Mouse (Mus musculus): Measurements from ENCODE around the gene Grin2b. TPM values are rescaled to one million over a fixed set of nuclear protein-coding genes. Genes with fewer than 3 reads are reported as not detected.

Grin2b gene
- polyA plus RNA-seq, 1 experiment from 2014 or later: 81.3 TPM

GRCm38 (mm10) chr6:136079991-136080734, 93.1 kb downstream of the Grin2b start:
- no peaks in the 10 kb centered on the region for H3K27me3 ChIP-seq (replicated peaks)
- H3K36me3 ChIP-seq (replicated peaks): no peaks in the 10 kb centered on the region
- no peaks in the 10 kb centered on the region for H3K9me3 ChIP-seq
- H3K4me3 ChIP-seq: no peak overlapping the region
- ATAC-seq (replicated peaks): peak; percentile 66; the same call in 1 of the 2 replicates
- H3K9ac ChIP-seq: no peak overlapping the region
- peak overlapping the region; percentile 66 for H3K27ac ChIP-seq
- 49% methylated on average over 17 of the region's 17 CpGs for WGBS
- peaks cover 14% of the 10 kb centered on the region for H3K4me1 ChIP-seq
- no peak overlapping the region for H3K4me2 ChIP-seq

GRCm38 (mm10) chr6:136072326-136073054, 100.8 kb downstream of the Grin2b start:
- WGBS: 84% methylated on average over 13 of the region's 13 CpGs
- no peak overlapping the region for H3K27ac ChIP-seq

GRCm38 (mm10) chr6:136070101-136070500, 103.2 kb downstream of the Grin2b start:
- Histone ChIP-seq H3K4me1 (no peaks in the 10 kb centered on the region), H3K27ac (no peak overlapping the region), H3K9me3 (no peaks in the 10 kb centered on the region), H3K9ac (no peak overlapping the region), H3K27me3 (replicated peaks) (no peaks in the 10 kb centered on the region), H3K4me2 (no peak overlapping the region), H3K4me3 (no peak overlapping the region), H3K36me3 (replicated peaks) (no peaks in the 10 kb centered on the region)
- ATAC-seq (replicated peaks): no peak
- WGBS: 86% methylated on average over 7 of the region's 7 CpGs

More at GRCm38 (mm10) chr6:136072326-136073054, 100.8 kb downstream of the Grin2b start:
- H3K9me3 ChIP-seq: no peaks in the 10 kb centered on the region
- no peaks in the 10 kb centered on the region for H3K4me1 ChIP-seq
- no peak overlapping the region for H3K9ac ChIP-seq
- no peaks in the 10 kb centered on the region for H3K36me3 ChIP-seq (replicated peaks)
- H3K4me2 ChIP-seq: no peak overlapping the region
- no peaks in the 10 kb centered on the region for H3K27me3 ChIP-seq (replicated peaks)
- ATAC-seq (replicated peaks): no peak
- H3K4me3 ChIP-seq: no peak overlapping the region

- H3K27me3 ChIP-seq (replicated peaks): no peaks in the 10 kb centered on the region
Observed at GRCm38 (mm10) chr6:136053346-136053745, 120.0 kb downstream of the Grin2b start.

GRCm38 (mm10) chr6:136050346-136050745, 123.0 kb downstream of the Grin2b start:
- H3K9me3 ChIP-seq: no peaks in the 10 kb centered on the region
- H3K4me2 ChIP-seq: no peak overlapping the region
- WGBS: 69% methylated on average over 4 of the region's 4 CpGs
- no peak for ATAC-seq (replicated peaks)
- peaks cover 5% of the 10 kb centered on the region; the same call in 1 of the 2 replicates for H3K4me1 ChIP-seq
- no peaks in the 10 kb centered on the region for H3K36me3 ChIP-seq (replicated peaks)
- H3K27me3 ChIP-seq (replicated peaks): no peaks in the 10 kb centered on the region
- H3K4me3 ChIP-seq: no peak overlapping the region
- H3K27ac ChIP-seq: no peak overlapping the region
- H3K9ac ChIP-seq: no peak overlapping the region

More at GRCm38 (mm10) chr6:136053346-136053745, 120.0 kb downstream of the Grin2b start:
- Histone ChIP-seq H3K36me3 (replicated peaks) (no peaks in the 10 kb centered on the region), H3K4me2 (no peak overlapping the region), H3K9me3 (no peaks in the 10 kb centered on the region), H3K9ac (no peak overlapping the region), H3K4me3 (no peak overlapping the region), H3K27ac (no peak overlapping the region), H3K4me1 (no peaks in the 10 kb centered on the region; the same call in 1 of the 2 replicates)
- no peak for ATAC-seq (replicated peaks)
- 64% methylated on average over 1 of the region's 1 CpGs for WGBS

GRCm38 (mm10) chr6:136048084-136048483, 125.2 kb downstream of the Grin2b start:
- Histone ChIP-seq H3K4me3 (no peak overlapping the region), H3K36me3 (replicated peaks) (no peaks in the 10 kb centered on the region; the same call in 1 of the 2 replicates), H3K27ac (no peak overlapping the region), H3K27me3 (replicated peaks) (no peaks in the 10 kb centered on the region), H3K9me3 (no peaks in the 10 kb centered on the region), H3K9ac (no peak overlapping the region), H3K4me2 (no peak overlapping the region), H3K4me1 (peaks cover 5% of the 10 kb centered on the region; the same call in 1 of the 2 replicates)
- no peak for ATAC-seq (replicated peaks)
- WGBS: 87% methylated on average over 2 of the region's 2 CpGs

- no peak overlapping the region for H3K9ac ChIP-seq
- 52% methylated on average over 7 of the region's 7 CpGs for WGBS
- no peaks in the 10 kb centered on the region for H3K27me3 ChIP-seq (replicated peaks)
- ATAC-seq (replicated peaks): no peak
- no peak overlapping the region for H3K27ac ChIP-seq
- peaks cover 5% of the 10 kb centered on the region; the same call in 1 of the 2 replicates for H3K4me1 ChIP-seq
- H3K9me3 ChIP-seq: no peaks in the 10 kb centered on the region
- no peak overlapping the region for H3K4me3 ChIP-seq
- no peaks in the 10 kb centered on the region; the same call in 1 of the 2 replicates for H3K36me3 ChIP-seq (replicated peaks)
- no peak overlapping the region for H3K4me2 ChIP-seq
Observed at GRCm38 (mm10) chr6:136046091-136046490, 127.2 kb downstream of the Grin2b start.

GRCm38 (mm10) chr6:136044461-136044860, 128.8 kb downstream of the Grin2b start:
- Histone ChIP-seq H3K9me3 (no peaks in the 10 kb centered on the region), H3K4me3 (no peak overlapping the region), H3K27ac (no peak overlapping the region), H3K4me1 (peaks cover 5% of the 10 kb centered on the region; the same call in 1 of the 2 replicates), H3K9ac (no peak overlapping the region), H3K36me3 (replicated peaks) (no peaks in the 10 kb centered on the region; the same call in 1 of the 2 replicates), H3K4me2 (no peak overlapping the region), H3K27me3 (replicated peaks) (no peaks in the 10 kb centered on the region)
- no peak for ATAC-seq (replicated peaks)
- WGBS: 85% methylated on average over 5 of the region's 5 CpGs

GRCm38 (mm10) chr6:136042375-136042774, 130.9 kb downstream of the Grin2b start:
- Histone ChIP-seq H3K4me3 (no peak overlapping the region), H3K9me3 (no peaks in the 10 kb centered on the region), H3K4me2 (no peak overlapping the region), H3K4me1 (peaks cover 5% of the 10 kb centered on the region; the same call in 1 of the 2 replicates), H3K36me3 (replicated peaks) (no peaks in the 10 kb centered on the region; the same call in 1 of the 2 replicates), H3K9ac (no peak overlapping the region), H3K27me3 (replicated peaks) (no peaks in the 10 kb centered on the region), H3K27ac (no peak overlapping the region)
- ATAC-seq (replicated peaks): no peak
- 79% methylated on average over 3 of the region's 3 CpGs for WGBS

- WGBS: 82% methylated on average over 8 of the region's 8 CpGs
- Histone ChIP-seq H3K4me1 (peaks cover 5% of the 10 kb centered on the region; the same call in 1 of the 2 replicates), H3K4me3 (no peak overlapping the region), H3K27me3 (replicated peaks) (no peaks in the 10 kb centered on the region), H3K36me3 (replicated peaks) (no peaks in the 10 kb centered on the region; the same call in 1 of the 2 replicates), H3K9ac (no peak overlapping the region), H3K27ac (no peak overlapping the region), H3K4me2 (no peak overlapping the region), H3K9me3 (no peaks in the 10 kb centered on the region)
- ATAC-seq (replicated peaks): no peak
Observed at GRCm38 (mm10) chr6:136041821-136042220, 131.5 kb downstream of the Grin2b start.

GRCm38 (mm10) chr6:136040931-136041330, 132.4 kb downstream of the Grin2b start:
- Histone ChIP-seq H3K27ac (no peak overlapping the region), H3K27me3 (replicated peaks) (no peaks in the 10 kb centered on the region), H3K4me3 (no peak overlapping the region), H3K36me3 (replicated peaks) (no peaks in the 10 kb centered on the region; the same call in 1 of the 2 replicates), H3K9ac (no peak overlapping the region), H3K9me3 (no peaks in the 10 kb centered on the region), H3K4me1 (no peaks in the 10 kb centered on the region), H3K4me2 (no peak overlapping the region)
- 79% methylated on average over 3 of the region's 3 CpGs for WGBS
- ATAC-seq (replicated peaks): no peak

- peak; percentile 65 for ATAC-seq (replicated peaks)
- 55% methylated on average over 4 of the region's 4 CpGs for WGBS
- peaks cover 7% of the 10 kb centered on the region; the same call in 1 of the 2 replicates for H3K4me1 ChIP-seq
- no peaks in the 10 kb centered on the region for H3K27me3 ChIP-seq (replicated peaks)
- no peaks in the 10 kb centered on the region for H3K9me3 ChIP-seq
- H3K9ac ChIP-seq: no peak overlapping the region
- H3K4me2 ChIP-seq: no peak overlapping the region
- H3K4me3 ChIP-seq: no peak overlapping the region
- H3K27ac ChIP-seq: no peak overlapping the region
- H3K36me3 ChIP-seq (replicated peaks): no peaks in the 10 kb centered on the region
Observed at GRCm38 (mm10) chr6:136029235-136029939, 143.9 kb downstream of the Grin2b start.
